Mouse (Mus musculus): ENCODE results near the gene Mybphl.

The Mybphl gene

DNA sequence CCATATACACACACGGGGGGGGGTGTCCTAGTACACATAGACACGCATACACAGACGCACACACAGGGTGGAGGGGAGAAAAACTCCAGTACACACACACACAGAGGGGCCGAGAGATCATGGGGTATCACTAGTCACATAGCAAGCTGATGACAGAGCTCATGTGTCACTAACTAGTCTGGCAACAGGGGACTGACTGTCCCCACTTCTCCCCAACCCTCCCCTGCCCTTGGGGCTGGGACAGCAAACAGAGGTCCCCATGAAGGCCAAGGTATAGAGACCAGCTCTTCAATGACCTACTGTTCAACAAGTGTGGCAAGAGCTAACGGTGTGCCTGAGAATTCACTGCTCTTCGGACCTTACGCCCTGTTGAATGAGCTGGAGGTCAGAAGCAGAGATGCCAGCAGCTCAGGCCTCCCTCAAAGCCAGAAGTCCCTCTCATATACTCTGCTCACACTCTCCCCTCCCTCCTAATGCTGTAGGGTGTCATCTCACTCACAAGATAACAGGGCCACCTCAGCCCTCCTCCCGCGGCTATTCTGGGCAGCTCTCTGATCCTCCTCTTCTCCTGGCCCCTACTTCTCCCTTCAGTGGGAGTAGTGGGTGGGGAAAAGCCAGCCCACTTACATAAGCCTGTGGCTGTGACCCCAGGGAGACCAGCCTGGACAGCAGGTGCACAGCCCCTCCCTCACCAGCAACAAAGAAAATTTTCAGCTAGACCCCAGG lies at the start of gene Mybphl:
Mybphl (plus strand) TSS at position 642 of the 726 bp plus-strand sequence.
- no peak for DNase-seq (ENCODE audit: low read depth, low spot score)

DNA sequence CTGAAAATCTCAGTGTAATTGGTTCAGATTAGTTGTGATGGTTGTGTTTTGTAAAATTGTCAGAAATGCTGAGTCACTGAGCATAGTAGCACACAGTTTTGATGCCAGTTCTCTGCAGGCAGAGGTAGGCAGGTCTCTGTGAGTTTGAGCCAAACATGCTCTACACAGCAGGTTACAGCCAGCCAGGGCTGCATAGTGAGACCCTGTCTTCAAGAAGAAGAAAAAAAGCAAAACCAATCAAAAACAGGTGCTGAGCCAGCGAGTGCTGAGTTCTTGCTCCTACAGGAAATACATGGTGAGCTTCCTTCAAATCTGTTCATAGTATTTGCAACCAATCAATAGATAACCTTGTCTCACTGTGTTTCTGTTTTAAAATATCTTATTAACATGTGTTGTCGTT lies 46.2 kb upstream of the Mybphl start:
- no peak for DNase-seq (ENCODE audit: low read depth, low spot score)

DNA sequence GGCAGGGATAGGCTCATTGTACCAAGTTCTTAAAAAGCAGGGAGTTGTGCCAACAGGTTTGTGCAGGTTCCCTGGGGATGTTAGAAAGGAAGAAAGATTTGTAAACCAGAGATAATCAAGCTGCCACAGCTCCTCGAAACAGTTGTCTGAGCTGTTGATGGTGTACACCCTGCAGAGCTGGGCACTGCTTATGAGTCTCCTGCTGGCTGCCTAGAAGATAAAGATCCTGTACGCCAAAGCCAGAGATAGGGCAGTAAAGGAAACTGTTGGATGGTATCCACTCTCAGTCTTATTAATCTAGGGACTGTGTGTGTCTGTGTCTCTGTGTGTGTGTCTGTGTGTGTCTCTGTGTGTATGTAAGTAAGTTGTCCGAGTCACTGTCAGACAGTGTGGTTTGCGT lies 43.0 kb upstream of the Mybphl start:
- no peak for DNase-seq (ENCODE audit: low read depth, low spot score)

DNA sequence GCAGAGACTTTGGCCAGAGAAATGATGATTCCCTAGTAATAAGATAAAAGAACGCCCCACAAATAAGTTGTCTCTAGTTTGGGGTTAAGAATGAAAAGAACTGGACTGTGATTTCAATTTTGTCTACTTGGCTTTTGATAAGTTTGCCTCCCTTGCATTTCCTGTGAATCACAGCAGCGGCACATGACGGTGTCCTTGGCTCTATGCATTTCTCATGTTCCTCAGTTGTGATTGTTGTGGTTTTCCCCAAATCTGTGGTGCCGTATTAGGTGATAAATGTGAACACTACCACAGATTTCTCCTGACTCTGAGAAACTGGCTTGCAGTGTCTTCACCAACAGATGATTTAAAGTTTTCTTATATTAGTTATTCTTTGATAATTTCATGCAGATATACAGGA lies 42.6 kb upstream of the Mybphl start:
- DNase-seq (ENCODE audit: low read depth, low spot score): no peak

DNA sequence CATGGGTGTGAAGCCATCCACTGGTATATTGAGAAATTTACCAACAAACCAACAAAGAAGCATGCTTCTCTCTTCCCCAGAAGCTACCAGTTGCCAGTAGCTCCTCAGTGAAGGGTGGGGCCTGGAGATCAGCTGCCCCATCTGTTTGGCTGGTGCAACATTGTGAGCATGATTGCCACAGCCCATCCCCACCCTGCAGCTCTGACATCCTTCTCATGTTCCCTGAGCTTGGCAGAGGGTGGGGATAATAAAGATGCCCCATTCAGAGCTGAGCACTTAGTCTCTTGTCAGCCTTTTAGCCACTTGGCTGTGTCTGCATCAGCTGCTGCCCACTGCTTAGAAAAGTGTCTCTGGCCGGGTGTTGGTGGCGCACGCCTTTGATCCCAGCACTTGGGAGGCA lies 41.7 kb upstream of the Mybphl start:
- DNase-seq (ENCODE audit: low read depth, low spot score): no peak

DNA sequence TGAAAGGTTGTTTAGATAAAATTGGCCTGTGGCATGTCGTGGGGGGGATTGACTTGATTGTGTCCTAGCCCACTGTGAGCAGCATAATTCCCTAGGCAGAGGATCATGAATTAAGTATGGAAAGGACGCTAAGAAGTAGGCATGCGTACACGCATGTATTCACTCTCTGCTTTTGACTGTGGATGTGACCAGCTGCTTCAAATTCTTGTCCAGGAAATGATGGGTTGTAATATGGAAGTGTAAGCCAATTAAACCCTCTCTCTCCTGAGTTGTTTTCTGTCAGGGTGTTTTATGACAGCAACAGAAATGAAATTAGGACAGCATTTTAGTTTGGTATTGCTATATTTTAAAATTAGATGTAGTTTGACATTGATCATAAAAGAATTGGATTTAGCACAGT lies 39.9 kb upstream of the Mybphl start:
- DNase-seq (ENCODE audit: low read depth, low spot score): no peak

DNA sequence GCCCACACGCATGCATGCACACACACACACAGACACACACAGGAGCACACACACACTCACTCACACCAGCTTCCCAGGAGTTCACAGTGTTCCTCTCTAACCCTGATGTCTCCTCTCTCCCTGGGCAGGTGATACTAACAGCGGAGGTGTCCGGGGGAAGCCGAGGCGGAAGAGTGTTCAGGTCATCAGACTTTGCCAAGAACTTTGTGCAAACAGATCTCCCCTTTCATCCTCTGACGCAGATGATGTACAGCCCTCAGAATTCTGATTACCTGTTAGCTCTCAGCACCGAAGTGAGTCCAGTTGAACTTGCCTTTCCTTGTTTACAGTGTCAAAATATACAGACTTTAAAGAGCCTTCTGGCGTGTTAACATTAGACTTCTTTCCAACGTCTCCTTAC lies 39.2 kb upstream of the Mybphl start:
- DNase-seq (ENCODE audit: low read depth, low spot score): no peak

DNA sequence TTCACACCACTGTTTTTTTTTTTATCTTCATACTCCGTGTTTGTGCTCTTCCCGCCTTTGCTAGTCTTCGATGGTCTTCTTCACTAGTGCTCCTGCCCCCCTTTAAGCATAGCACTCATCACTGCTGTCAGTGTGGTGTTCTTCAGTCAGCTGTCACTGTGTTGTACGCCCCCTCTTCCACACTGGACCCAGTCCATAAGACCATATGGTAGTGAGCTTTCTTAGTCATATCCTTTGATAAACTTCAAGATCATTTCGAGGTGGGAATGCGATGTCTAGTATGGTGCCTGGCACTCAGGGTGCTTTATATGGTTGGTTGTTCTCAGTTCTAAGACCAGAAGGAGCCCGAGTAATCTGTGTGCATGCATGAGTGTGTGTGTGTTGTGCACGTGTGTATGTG lies 37.4 kb upstream of the Mybphl start:
- no peak for DNase-seq (ENCODE audit: low read depth, low spot score)

DNA sequence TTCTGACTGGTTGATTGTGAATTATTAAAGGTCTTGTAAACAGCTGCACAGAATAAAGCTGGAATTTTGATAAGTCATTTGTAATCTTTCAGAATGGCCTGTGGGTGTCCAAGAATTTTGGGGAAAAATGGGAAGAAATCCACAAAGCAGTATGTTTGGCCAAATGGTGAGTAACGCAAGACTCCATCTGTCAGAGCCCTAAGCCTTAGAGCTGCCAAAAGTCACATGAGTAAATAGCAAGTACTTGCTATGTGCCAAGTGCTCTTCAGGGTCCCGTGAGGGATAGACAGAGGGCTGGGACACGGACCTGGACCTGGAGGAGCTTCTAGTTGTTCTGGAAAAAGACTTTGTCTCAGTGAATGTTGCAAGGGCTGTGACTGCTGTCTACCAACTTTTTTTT lies 36.8 kb upstream of the Mybphl start:
- no peak for DNase-seq (ENCODE audit: low read depth, low spot score)

DNA sequence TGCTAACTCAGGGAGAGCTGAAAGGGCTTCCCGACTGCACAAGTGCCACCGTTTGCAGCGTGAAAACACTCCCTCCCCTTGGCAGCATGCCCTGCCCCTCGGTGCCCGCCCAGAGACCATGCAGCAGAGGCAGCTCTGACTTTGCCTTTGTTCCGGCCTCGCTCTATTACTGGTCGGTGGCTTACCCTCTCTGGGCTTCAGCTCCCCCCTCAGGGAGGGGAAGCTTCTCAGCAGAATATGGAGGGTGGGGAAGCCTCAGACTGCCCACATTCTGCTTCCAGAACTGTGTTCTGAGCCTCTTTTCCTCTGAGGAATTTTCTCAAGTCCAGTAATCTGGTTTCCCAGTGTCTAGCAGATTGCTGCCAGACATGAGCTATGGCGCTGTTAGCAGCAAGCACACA lies 36.3 kb upstream of the Mybphl start:
- DNase-seq (ENCODE audit: low read depth, low spot score): no peak

DNA sequence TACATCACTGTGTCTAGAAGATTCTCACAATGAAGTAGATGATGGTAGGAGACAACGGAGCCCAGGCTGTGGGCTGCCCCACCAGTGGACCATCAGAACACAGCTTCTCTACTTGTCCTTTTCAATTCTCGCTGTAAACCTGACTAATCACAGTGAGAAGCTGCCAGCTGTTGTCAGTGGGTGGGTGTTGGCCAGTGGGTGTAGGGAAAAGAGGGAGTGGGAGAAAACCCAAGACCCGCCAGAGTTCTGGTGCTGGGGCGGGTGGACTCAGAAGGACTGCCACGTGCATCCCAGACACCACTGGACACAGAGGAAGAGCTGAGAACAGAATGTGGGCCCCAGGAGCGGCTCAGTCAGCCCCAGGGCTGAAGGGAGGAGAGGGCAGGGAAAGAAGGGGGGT lies 33.9 kb upstream of the Mybphl start:
- no peak for DNase-seq (ENCODE audit: low read depth, low spot score)

DNA sequence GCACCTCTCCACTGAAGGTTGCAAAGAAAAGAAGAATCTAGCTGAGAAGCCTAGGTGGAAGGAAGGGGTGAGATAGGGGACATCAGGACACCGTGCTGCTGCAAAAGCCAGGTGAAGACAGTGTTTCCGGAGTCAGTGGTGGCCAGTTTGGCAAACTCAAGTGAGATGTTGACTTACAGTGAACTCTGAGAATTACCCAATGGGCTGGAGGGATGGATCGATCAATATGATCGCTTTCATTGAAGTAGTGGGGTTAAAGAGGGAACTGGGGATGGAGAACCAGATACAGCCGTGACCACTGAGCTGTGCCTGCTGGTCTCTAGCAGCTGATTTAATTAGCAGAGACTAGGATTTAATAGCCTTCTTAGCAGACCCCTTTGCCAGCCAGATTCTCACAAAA lies 27.8 kb upstream of the Mybphl start:
- no peak for DNase-seq (ENCODE audit: low read depth, low spot score)

DNA sequence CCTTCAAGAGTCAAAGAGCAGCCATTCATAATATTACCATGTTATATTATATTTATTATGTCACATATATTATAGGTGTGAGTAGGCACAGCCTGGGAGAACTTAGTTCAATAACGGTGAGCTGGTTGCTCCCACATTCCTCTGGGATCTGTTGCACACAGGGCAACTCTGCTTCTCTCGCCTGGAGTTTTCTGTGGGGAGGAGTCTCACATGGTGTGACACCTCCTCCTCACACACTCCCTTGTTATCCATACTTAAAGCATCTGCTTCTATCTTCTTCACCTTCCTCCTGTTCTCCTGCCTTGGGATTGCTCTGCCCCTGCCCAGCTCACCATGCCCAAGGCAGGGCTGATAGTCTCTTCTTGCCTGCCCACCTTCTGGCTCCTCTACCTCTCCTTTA lies 23.7 kb upstream of the Mybphl start:
- DNase-seq (ENCODE audit: low read depth, low spot score): no peak

DNA sequence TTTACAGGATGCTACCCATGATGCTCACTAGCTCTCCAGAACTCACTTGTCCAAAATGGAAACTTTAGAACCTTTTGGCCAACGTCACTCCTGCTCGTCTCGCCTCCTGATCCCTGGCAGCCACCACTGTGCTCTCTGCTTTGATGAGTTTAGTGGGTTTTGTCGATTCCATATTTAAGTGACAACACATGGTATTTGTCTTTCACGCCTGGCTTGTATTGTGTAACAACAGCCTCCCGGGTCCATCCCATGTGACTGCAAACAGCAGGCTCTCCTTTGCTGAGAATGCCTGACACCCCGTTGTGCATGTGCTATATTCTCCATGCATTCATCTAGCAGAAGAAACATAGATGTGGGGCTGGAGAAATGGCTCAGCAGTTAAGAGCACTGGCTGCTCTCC lies 22.5 kb upstream of the Mybphl start:
- DNase-seq (ENCODE audit: low read depth, low spot score): no peak

DNA sequence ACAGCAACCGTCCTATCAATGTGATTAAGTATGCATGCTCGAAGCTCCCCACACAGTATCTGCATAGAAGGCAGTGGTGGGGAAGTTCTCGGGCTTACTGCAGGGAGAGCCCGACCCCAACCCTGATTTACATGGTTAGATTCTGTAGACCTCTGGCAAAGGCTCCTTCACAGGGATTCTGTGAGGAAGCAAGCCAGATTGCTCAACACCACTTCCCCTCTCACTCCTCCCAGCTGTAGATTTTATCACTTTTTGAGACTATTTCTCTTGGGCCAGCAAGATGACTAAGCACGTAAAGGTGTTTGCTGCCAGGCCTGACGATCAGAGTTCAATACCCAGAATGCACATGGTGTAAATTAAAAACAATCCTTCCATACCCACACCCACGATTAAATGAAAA lies 18.9 kb upstream of the Mybphl start:
- DNase-seq (ENCODE audit: low read depth, low spot score): no peak

DNA sequence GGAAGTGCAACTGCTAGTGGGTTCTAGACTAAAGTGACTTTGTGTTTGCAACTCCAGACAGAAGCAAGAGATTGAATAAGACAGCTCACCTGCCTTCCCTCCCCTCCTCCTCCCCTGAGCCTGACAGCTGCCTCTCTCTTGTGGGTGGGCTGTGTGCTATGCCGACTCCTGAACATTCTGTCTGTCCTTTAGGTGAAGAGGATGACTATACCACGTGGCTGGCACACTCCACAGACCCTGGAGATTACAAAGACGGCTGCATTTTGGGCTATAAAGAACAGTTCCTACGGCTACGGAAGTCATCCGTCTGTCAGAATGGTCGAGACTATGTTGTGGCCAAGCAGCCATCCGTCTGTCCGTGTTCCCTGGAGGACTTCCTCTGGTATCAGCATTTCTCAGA lies 16.3 kb upstream of the Mybphl start:
- no peak for DNase-seq (ENCODE audit: low read depth, low spot score)

DNA sequence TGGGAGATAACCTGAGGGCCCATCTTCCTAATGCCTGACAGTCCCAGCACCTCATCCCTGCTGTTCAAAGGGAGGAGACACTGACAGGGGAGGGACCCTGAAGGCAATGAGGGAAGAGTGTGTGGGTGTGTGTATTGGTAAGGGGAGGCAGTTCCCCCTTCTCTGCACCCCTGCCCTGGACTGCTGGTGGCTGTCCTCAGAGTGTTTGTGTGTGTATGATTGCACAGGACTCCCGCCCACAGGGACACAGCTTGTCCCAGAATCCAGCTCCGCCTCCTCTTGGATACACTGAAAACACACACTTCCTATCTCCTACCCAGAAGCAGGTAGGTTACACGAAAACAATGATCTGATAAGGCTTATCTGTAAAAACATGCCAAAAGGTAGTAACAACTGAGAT lies 9.5 kb upstream of the Mybphl start:
- no peak for DNase-seq (ENCODE audit: low read depth, low spot score)

DNA sequence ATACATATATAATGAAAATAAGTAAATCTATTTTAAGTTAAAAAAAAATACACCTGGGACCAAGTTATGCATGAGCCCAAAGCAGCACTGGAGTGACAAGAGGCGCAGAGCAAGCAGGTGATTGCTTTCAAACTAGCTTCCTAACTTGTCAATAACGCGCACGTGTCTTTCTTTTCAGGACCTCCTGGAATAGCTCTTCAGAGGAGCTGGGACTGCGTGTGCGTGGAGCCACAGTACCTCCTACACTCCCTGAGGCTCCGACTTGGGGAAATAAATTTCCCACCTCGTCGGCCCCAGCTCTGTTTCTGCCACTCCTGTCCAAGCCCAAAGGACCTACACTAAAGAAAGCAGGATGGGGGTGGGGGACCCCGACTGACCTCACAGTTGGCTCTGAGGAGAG lies 7.7 kb upstream of the Mybphl start:
- DNase-seq (ENCODE audit: low read depth, low spot score): no peak

DNA sequence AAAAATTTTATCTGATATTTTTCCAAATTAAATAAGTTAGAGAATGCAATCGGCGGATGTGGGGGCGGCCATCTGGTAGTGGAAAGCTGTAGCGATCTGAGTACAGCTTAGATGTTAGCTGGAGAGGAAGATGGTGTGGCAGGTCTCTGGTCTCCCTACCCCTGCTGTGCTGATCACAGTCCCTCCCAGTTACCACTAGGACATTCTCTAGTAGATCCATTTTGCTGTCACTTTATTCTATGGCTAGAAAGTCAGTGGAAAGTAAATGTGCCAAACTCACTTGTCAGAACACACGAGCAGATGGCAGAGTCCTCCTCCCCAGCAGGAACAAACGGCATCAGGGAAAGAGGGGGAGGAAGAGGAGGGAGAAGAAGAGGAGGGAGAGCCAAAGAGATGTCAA lies 6.3 kb upstream of the Mybphl start:
- no peak for DNase-seq (ENCODE audit: low read depth, low spot score)

DNA sequence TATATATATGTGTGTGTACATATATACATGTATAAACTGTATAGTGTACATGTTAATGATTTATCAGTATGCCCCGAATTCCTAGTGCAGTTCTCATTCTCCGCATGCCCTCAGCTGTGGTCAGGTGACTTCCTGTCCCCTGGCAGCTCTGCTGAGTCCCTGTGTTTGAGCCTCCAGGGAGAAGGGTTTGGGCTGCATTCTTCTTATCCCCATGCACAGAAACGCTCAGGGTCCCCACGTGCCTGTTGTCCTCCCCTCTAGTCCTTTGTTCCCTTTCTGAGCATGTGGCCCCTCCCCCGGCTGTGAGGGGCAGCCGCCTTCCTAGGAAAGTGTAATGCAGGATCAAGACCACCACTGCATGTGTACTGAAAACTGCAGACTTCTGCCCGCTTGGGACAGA lies 3.8 kb upstream of the Mybphl start:
- peak; percentile 66 for DNase-seq (ENCODE audit: low read depth, low spot score)

DNA sequence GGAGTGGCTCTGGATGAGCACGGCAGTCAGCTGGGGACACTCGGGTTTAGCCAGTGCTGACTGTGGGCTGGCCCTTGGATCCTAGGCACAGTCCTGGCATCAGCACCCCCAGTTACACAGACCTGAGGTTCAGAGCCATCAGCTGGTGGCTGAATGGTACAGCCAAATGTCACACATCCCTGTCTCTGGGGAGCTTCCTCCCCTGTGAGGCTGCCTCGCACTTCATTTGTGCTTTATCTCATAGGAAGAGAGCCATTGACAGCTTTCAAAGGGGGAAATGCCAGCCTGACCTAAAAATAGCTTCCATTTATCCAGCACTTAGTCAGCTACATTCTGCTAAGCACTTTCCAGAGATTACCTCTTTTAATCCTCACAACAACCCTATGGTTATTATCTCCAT lies 1.1 kb upstream of the Mybphl start:
- no peak for DNase-seq (ENCODE audit: low read depth, low spot score)

DNA sequence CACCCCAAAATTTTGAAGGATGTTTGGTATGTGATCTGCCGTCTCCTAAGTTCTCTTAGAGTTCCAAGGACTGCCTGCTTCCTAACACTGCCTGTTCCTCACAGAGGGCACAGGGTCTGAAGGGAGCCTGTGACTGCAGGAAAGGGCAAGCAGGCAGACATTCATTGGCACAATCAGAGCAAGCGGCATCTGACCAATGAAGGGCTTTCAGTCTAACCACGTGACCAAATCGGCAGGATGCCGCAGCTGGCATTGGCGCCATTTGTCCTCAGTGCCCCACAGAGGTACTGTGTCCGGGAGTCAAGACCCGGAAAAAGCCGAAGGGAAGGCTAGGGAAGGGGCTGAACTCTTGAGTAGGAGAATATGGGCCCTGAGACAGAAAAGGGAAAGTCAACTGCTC lies 2.5 kb downstream of the Mybphl start:
- no peak for DNase-seq (ENCODE audit: low read depth, low spot score)

DNA sequence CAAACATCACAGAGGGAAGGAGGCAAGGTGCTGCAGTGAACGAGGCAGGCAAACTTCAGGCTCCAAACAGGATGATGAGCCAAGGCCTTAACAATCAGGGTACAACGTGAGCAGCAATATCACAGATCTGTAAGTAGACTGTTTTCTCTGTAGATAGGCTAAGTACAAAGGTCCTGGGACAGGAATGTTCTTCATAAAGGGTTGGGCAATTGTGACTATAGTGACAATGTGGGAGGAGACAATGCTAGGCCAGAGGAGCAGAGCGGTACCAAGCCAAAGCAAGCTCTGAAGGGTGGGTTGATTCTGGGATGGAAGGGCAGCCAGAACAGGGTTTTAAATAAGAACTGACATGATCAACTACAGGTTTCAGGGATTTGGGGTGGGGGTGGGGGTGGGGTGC lies 3.1 kb downstream of the Mybphl start:
- no peak for DNase-seq (ENCODE audit: low read depth, low spot score)

DNA sequence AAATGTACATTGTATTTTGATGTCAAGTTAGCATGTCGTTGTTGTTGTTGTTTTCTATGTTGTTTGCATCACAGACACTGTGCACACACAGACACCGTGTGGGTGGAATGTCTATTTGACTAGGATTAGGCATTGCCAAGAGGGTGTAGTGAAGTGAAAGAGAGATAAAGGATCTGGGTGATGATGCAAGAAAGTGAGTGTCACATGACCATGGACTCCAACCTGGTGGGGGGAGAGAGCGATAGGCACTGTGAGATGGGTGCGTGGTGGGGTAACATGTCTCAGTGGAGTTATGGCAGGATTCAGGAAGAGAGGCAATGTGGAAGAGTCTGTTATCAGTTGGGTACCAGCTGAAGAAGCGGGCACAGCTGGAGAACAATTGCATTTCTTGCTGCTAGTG lies 4.0 kb downstream of the Mybphl start:
- DNase-seq (ENCODE audit: low read depth, low spot score): no peak

Measured in mesoderm, embryonic 11.5 days (tissue).